Mouse (Mus musculus): Measurements from ENCODE around the gene Psapl1.

GRCm38 (mm10) chr5:36228405-36229370 lies 24.9 kb downstream of the Psapl1 start:
- TF ChIP-seq CTCF (IDR thresholded peaks at IDR 0.05; ENCODE audit: low read depth, low read length) (no peak), POLR2A (IDR thresholded peaks at IDR 0.05; ENCODE audit: extremely low read depth, insufficient read depth, low read length) (no peak)
